Mouse (Mus musculus) neural tube, embryonic 13.5 days (tissue): ENCODE results near the gene Ceacam9. TPM values are rescaled to one million over a fixed set of nuclear protein-coding genes. Genes with fewer than 3 reads are reported as not detected.
A peak's percentile ranks its signal among the peaks of the same experiment; 100 is the strongest.

Experiments
- ATAC-seq: fragments of 200-750 bp; cut with Nextera tagmentation; 2 replicates; pipeline ENCODE4 v1.8.0; 2017; ENCODE audit warnings: low read depth, mild to moderate bottlenecking, moderate TSS enrichment, moderate library complexity
- H3K27ac ChIP-seq: fragments of 300-500 bp; sonication (generic); replicated peaks from 2 replicates; pipeline ENCODE4 v1.5.1; 2015; ENCODE audit warnings: moderate library complexity, mild to moderate bottlenecking, inconsistent platforms
- H3K27me3 ChIP-seq: fragments of 300-500 bp; sonication (generic); 2 replicates; pipeline ENCODE4 v1.6.1; 2015; ENCODE audit warnings: mild to moderate bottlenecking, inconsistent platforms
- H3K36me3 ChIP-seq: fragments of 300-500 bp; sonication (generic); 2 replicates; pipeline ENCODE4 v1.6.1; 2015; ENCODE audit warnings: mild to moderate bottlenecking, inconsistent platforms
- H3K4me1 ChIP-seq: fragments of 300-500 bp; sonication (generic); replicated peaks from 2 replicates; pipeline ENCODE4 v1.6.1; 2015; ENCODE audit warnings: inconsistent platforms
- H3K4me2 ChIP-seq: fragments of 300-500 bp; sonication (generic); 2 replicates; pipeline ENCODE4 v1.6.1; 2015; ENCODE audit warnings: inconsistent platforms, mild to moderate bottlenecking, moderate library complexity
- H3K4me3 ChIP-seq: fragments of 300-500 bp; sonication (generic); 2 replicates; pipeline ENCODE4 v1.5.1; 2015; ENCODE audit warnings: mild to moderate bottlenecking, inconsistent platforms
- H3K9ac ChIP-seq: fragments of 300-500 bp; sonication (generic); 2 replicates; pipeline ENCODE4 v1.6.1; 2015; ENCODE audit warnings: moderate library complexity, mild to moderate bottlenecking, inconsistent platforms
- H3K9me3 ChIP-seq: fragments of 300-500 bp; sonication (generic); 2 replicates; pipeline ENCODE4 v1.6.1; 2016; ENCODE audit warnings: inconsistent platforms
- WGBS: fragments of 180-500 bp; shearing (Covaris S2); methylation state at CpG from one replicate; pipeline ENCODE4 v1.1.7; 2015; 5-methylcytosine and 5-hydroxymethylcytosine counted together
- polyA plus RNA-seq: library from polyadenylated mRNA; unstranded; fragments of >200 nt; fragmentation: Nextera tagmentation; extraction: Ambion mirVana; gene quantifications from 2 replicates; pipeline ENCODE4 v1.2.1, GENCODE M21; 2015

The Ceacam9 gene
- polyA plus RNA-seq, 1 experiment from 2014 or later: not detected

DNA sequence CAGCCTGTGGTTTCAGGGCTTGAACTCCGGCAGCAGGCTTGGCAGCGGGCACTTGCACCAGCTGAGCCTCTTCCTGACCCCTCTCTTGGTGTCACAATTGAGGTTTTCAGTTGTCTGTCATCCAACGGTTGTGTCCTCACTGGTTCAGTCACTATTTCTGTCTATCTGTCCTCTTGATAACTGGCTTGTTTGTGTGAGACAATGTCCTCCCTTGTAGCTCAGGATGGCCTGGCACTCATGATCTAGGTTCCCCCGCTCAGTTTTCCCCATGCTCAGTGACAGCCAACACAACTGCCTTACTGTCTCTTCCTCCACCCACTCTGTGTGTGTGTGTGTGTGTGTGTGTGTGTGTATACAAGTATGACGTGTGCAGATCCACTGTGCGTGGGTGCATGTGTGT is 25.9 kb downstream of the Ceacam9 start:
- no peaks in the 10 kb centered on the region for H3K9me3 ChIP-seq

DNA sequence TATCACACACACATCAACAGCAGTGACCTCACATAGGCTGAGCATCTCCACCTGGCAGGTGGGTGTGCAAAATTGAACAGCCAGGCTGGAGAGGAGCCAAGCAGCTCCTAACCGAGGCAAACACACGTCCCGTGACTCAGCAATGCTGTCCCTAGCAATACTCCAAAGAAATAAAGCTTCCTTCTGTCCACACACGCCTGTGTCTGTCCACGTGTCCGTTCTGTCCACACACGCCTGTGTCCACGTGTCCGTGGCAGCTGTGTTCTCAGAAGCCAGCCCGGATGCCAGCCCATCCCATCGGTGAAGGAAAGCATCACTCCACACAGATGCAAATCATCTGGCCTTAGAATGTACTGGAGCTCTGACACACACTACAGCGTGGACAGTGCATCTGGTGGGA is 30.3 kb downstream of the Ceacam9 start:
- no peaks in the 10 kb centered on the region for H3K4me1 ChIP-seq
- no peaks in the 10 kb centered on the region for H3K27me3 ChIP-seq
- H3K27ac ChIP-seq: no peak overlapping the region
- ATAC-seq: no peak
- H3K36me3 ChIP-seq: peaks cover 29% of the 10 kb centered on the region
- WGBS: 91% methylated on average over 12 of the region's 12 CpGs
- H3K9me3 ChIP-seq: no peaks in the 10 kb centered on the region
- no peak overlapping the region for H3K4me3 ChIP-seq
- H3K4me2 ChIP-seq: no peak overlapping the region
- H3K9ac ChIP-seq: no peak overlapping the region

More for the DNA sequence above, 25.9 kb downstream of the Ceacam9 start:
- H3K4me2 ChIP-seq: no peak overlapping the region
- H3K9ac ChIP-seq: no peak overlapping the region
- 92% methylated on average over 6 of the region's 6 CpGs for WGBS
- ATAC-seq: no peak
- no peaks in the 10 kb centered on the region for H3K27me3 ChIP-seq
- H3K27ac ChIP-seq: no peak overlapping the region
- H3K4me1 ChIP-seq: no peaks in the 10 kb centered on the region
- no peak overlapping the region for H3K4me3 ChIP-seq
- peaks cover 62% of the 10 kb centered on the region for H3K36me3 ChIP-seq

DNA sequence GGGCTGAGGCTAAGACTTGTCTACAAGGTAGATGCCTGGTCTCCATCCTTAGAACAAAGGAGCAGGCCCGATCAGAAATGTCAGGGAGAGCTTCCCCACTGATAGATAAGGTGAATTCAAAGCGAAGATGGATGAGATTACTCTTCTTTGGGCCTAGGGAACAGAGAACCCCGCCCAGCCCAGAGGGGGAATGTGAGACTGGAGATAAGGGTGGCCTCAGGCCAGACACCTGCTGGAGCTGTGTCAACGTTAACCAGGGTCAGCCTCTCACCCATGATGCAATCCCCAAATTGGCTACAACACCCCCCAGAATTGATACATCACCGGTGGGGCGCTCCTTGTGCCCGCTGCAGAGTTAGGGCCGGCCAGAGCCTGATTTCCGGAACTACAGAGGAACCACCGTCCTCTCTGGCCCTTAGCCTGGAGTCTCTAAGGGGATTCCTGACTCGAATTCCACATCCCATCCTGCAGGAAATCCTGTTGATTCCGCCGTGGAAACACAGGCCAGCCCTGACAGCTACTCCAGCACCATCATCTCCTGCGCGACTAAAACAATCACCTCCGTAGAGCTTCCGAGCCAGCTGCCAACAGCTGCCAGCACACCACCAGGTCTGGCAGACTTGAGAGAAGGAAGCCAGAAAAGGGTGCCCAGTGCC is 33.8 kb downstream of the Ceacam9 start:
- no peak overlapping the region for H3K4me3 ChIP-seq
- H3K4me1 ChIP-seq: no peaks in the 10 kb centered on the region
- no peak for ATAC-seq
- H3K9me3 ChIP-seq: no peaks in the 10 kb centered on the region
- H3K9ac ChIP-seq: no peak overlapping the region
- H3K27ac ChIP-seq: no peak overlapping the region
- no peaks in the 10 kb centered on the region for H3K27me3 ChIP-seq
- no peaks in the 10 kb centered on the region for H3K36me3 ChIP-seq
- 76% methylated on average over 17 of the region's 17 CpGs for WGBS
- no peak overlapping the region for H3K4me2 ChIP-seq

DNA sequence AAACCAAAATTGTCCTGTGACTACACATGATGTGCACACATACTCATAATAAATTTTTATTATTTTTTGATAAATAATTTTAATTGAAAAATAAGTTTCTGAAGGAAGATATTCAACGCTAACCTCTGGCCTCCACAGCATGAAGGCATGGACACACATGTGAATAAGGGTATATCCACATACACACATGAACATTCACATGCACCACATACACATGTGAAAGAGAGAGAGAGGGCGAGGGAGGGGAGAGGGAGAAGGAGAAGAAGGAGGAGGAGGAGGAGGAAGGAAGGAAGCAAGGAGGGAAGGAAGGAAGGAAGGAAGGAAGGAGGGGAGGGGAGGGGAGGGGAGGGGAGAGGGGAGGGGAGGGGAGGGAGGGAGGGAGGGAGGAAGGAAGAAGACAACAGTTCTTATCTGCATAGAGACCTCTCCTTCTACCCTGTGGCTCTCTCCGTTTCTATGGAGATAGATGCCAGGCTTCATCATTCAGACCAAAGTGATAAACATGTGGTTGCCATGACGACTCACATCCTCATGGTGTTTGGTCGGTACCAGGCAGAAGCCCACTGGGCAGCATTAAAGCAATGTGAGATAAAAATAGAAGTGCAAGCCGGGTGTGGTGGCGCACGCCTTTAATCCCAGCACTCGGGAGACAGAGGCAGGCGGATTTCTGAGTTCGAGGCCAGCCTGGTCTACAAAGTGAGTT is 37.3 kb downstream of the Ceacam9 start:
- H3K4me3 ChIP-seq: no peak overlapping the region
- no peak overlapping the region for H3K27ac ChIP-seq
- 59% methylated on average over 11 of the region's 11 CpGs for WGBS
- H3K9ac ChIP-seq: no peak overlapping the region
- ATAC-seq: peak; percentile 95
- H3K27me3 ChIP-seq: no peaks in the 10 kb centered on the region
- H3K9me3 ChIP-seq: no peaks in the 10 kb centered on the region
- H3K4me2 ChIP-seq: no peak overlapping the region
- H3K36me3 ChIP-seq: no peaks in the 10 kb centered on the region
- H3K4me1 ChIP-seq: peaks cover 5% of the 10 kb centered on the region; the same call in 1 of the 2 replicates

DNA sequence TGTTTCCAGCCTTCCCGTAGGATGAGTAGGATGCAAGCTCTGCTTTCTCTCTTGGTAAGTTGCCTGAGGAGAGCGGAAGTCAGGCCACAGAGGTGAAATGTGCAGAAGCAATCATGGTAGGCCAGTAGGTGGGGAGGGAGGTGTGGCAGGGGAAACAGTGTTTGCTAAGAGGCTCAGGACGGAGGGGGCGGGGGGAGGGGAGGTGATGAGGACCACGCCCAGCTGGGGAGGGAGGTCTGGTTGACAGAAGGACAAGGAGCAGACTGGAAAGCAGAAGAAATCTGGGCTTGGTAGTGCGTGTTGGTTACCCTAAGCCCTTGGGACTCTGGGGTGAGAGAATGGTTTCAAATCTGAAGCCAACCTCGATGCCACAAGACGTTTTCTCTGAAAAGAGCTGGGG is 38.6 kb downstream of the Ceacam9 start:
- Histone ChIP-seq H3K4me1 (peaks cover 5% of the 10 kb centered on the region; the same call in 1 of the 2 replicates), H3K9me3 (no peaks in the 10 kb centered on the region), H3K9ac (no peak overlapping the region), H3K27ac (no peak overlapping the region), H3K4me3 (no peak overlapping the region), H3K4me2 (no peak overlapping the region), H3K27me3 (no peaks in the 10 kb centered on the region), H3K36me3 (no peaks in the 10 kb centered on the region)
- WGBS: 26% methylated on average over 8 of the region's 8 CpGs
- ATAC-seq: no peak

DNA sequence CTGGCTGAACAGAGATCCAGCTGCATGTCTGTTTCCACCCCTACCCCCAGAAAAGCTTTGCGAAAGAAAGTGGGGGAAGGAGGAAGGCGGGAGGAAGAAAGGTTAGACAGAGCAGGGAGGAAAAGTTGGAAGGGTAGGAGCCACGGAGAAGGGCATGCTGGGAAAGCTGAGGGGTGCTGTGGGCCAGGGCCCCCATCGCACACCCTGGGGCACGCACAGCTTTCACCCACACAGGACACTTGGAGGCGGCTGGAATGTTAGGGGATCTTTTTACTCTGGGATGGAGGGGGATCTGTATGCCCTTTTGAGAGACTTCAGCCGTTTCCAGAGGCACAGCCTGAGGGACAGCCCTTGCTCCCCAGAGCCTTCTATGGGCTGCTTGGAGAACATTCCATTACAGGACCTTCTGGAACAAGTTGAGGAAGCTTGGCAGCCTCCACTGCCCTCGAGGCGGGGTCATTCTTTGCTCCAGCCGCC is 39.3 kb downstream of the Ceacam9 start:
- no peak overlapping the region for H3K9ac ChIP-seq
- H3K9me3 ChIP-seq: no peaks in the 10 kb centered on the region

DNA sequence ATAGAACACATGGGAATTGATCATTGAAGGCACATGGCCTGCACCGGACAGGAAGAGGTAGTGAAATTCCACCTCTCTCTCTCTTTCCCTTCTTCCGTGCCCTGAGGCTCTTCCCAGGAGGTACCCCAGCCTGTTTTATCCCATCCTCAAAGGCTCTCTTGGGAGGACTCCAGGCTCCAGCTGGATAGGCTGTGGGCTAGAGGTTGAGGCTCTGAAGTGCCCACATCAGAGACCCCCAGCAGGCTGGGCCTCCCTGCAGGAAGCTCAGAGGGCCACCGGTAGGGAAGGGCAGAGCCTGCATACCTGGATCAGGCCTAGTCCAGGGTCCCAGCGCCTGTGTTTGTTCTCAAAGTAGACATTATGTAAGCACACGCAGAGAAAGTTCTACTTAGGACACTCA is 39.9 kb downstream of the Ceacam9 start:
- no peaks in the 10 kb centered on the region for H3K9me3 ChIP-seq

More for the DNA sequence above, 39.3 kb downstream of the Ceacam9 start:
- H3K27me3 ChIP-seq: no peaks in the 10 kb centered on the region
- WGBS: 53% methylated on average over 10 of the region's 10 CpGs
- H3K36me3 ChIP-seq: no peaks in the 10 kb centered on the region
- peaks cover 5% of the 10 kb centered on the region; the same call in 1 of the 2 replicates for H3K4me1 ChIP-seq
- no peak overlapping the region for H3K27ac ChIP-seq
- ATAC-seq: no peak
- no peak overlapping the region for H3K4me3 ChIP-seq
- H3K4me2 ChIP-seq: no peak overlapping the region

DNA sequence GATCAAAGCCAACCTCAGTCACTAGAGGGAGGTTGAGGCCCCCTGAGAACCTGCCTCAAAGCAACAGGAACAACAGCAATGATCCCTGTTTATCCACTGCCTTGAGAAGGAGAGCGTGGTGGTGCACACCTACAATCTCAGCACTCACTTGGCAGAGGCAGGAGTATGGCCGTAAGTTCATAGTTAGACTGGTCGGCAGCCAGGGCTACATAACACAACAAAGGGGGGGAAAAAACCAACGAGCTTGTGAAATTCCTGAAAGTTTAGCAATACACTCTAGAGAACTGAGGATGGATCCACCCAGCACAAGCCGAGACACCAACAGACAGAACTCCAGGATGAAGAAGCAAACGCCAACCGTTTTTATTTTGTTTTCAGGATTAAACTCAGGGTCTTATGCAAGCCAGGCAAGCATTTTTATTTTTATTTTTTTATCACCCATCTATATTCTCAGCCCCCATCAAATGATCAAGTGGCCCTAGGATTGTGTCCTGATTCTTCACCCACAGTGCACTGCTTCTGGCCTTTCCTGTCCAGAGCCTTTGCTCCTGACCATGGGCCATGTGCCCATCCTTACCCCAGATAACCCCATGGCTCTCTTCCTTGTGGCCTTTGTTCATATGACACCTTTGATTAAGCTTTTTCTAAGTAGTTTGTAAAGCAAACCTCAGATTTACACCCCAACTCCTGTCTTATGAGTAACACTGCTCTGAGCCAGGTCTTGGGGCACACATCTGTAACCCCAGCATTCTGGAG is 41.9 kb downstream of the Ceacam9 start:
- H3K9ac ChIP-seq: no peak overlapping the region
- no peak overlapping the region for H3K4me2 ChIP-seq
- no peak for ATAC-seq
- H3K9me3 ChIP-seq: no peaks in the 10 kb centered on the region
- H3K4me1 ChIP-seq: peaks cover 5% of the 10 kb centered on the region; the same call in 1 of the 2 replicates
- WGBS: 88% methylated on average over 7 of the region's 7 CpGs
- H3K4me3 ChIP-seq: no peak overlapping the region
- no peaks in the 10 kb centered on the region for H3K27me3 ChIP-seq
- no peak overlapping the region for H3K27ac ChIP-seq
- no peaks in the 10 kb centered on the region for H3K36me3 ChIP-seq

More for the DNA sequence above, 39.9 kb downstream of the Ceacam9 start:
- 42% methylated on average over 5 of the region's 5 CpGs for WGBS
- Histone ChIP-seq H3K27ac (no peak overlapping the region), H3K27me3 (no peaks in the 10 kb centered on the region), H3K4me2 (no peak overlapping the region), H3K4me3 (no peak overlapping the region), H3K9ac (no peak overlapping the region), H3K36me3 (no peaks in the 10 kb centered on the region), H3K4me1 (peaks cover 5% of the 10 kb centered on the region; the same call in 1 of the 2 replicates)
- ATAC-seq: no peak

DNA sequence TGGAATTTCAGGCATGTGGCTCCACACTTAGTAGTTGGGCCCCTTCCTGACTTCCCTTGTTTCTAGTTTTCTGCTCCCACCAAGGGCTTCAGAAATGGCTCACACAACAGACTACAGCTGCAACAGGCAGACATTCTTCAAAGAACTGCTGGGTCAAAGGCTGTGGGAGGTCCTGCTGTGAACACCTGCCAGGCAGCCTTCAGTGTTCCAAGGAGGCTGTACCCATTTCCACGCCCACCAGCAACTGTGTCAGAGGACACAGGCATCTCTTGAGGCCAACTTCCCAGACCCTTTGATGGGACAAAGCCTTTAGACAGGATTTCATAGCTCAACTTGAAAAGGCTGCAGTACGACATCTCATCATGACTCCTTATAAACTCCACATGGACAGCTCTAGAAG is 44.7 kb downstream of the Ceacam9 start:
- Histone ChIP-seq H3K36me3 (no peaks in the 10 kb centered on the region), H3K4me1 (no peaks in the 10 kb centered on the region; the same call in 1 of the 2 replicates), H3K27ac (no peak overlapping the region), H3K4me3 (no peak overlapping the region), H3K9ac (no peak overlapping the region), H3K27me3 (no peaks in the 10 kb centered on the region), H3K9me3 (no peaks in the 10 kb centered on the region; the same call in 1 of the 2 replicates), H3K4me2 (no peak overlapping the region)
- WGBS: 17% methylated on average over 2 of the region's 2 CpGs
- ATAC-seq: no peak

Other genes with a start within 250 kb of the Ceacam9 start
- 1.6 and 1.7 TPM in 2 replicates for gene Npas1, start 244.2 kb upstream of the Ceacam9 start, polyA plus RNA-seq
- gene Arhgap35, start 106.9 kb upstream of the Ceacam9 start, polyA plus RNA-seq: 30.8 and 31.2 TPM in 2 replicates
- not detected in 2 replicates for gene Ceacam15, start 46.2 kb upstream of the Ceacam9 start, polyA plus RNA-seq
- gene Ap2s1, start 16.5 kb downstream of the Ceacam9 start, polyA plus RNA-seq: 372 and 378 TPM in 2 replicates
- gene Slc1a5, start 59.4 kb downstream of the Ceacam9 start, polyA plus RNA-seq: 8.8 and 9.0 TPM in 2 replicates
- 155 and 174 TPM in 2 replicates for gene Strn4, start 94.0 kb downstream of the Ceacam9 start, polyA plus RNA-seq
- 40.0 and 45.9 TPM in 2 replicates for gene Fkrp, start 94.8 kb downstream of the Ceacam9 start, polyA plus RNA-seq
- 6.3 and 6.8 TPM in 2 replicates for gene Prkd2, start 121.0 kb downstream of the Ceacam9 start, polyA plus RNA-seq
- gene Dact3, start 153.4 kb downstream of the Ceacam9 start, polyA plus RNA-seq: 3.7 and 3.9 TPM in 2 replicates
- gene Gng8, start 169.9 kb downstream of the Ceacam9 start, polyA plus RNA-seq: 15.4 and 24.1 TPM in 2 replicates
- gene Ptgir, start 184.6 kb downstream of the Ceacam9 start, polyA plus RNA-seq: 3.1 and 3.6 TPM in 2 replicates
- gene Calm3, start 202.2 kb downstream of the Ceacam9 start, polyA plus RNA-seq: 275 and 297 TPM in 2 replicates
- gene Pnmal2, start 222.8 kb downstream of the Ceacam9 start, polyA plus RNA-seq: 76.2 and 82.4 TPM in 2 replicates
- 37.6 and 39.7 TPM in 2 replicates for gene Pnmal1, start 237.8 kb downstream of the Ceacam9 start, polyA plus RNA-seq